Mouse (Mus musculus) heart, postnatal 0 days (tissue): Measurements from ENCODE around the gene Rab11fip3. TPM values are rescaled to one million over a fixed set of nuclear protein-coding genes. Genes with fewer than 3 reads are reported as not detected.

Experiments used
- ATAC-seq: fragments of 200-750 bp; cut with Nextera tagmentation; 2 replicates; pipeline ENCODE4 v1.8.0; 2017; ENCODE audit warnings: low read depth, moderate number of reproducible peaks, moderate library complexity; ENCODE audit not compliant: insufficient read depth
- DNase-seq: peaks from one replicate; pipeline ENCODE4 v3.0.0-alpha.2; 2016; ENCODE audit warnings: low spot score
- H3K27ac ChIP-seq: fragments of 300-500 bp; sonication (generic); 2 replicates; pipeline ENCODE4 v1.5.1; 2014; ENCODE audit warnings: low read depth, mild to moderate bottlenecking
- H3K27me3 ChIP-seq: fragments of 300-500 bp; sonication (generic); 2 replicates; pipeline ENCODE4 v1.6.1; 2014; ENCODE audit warnings: low read length, mixed read lengths; ENCODE audit not compliant: control insufficient read depth, insufficient read depth
- H3K36me3 ChIP-seq: fragments of 300-500 bp; sonication (generic); replicated peaks from 2 replicates; pipeline ENCODE4 v1.6.1; 2014; ENCODE audit warnings: low read length, mixed read lengths; ENCODE audit not compliant: control insufficient read depth, insufficient read depth
- H3K4me1 ChIP-seq: fragments of 300-500 bp; sonication (generic); 2 replicates; pipeline ENCODE4 v1.6.1; 2014; ENCODE audit warnings: antibody characterized with exemption; ENCODE audit not compliant: control insufficient read depth, insufficient read depth
- H3K4me2 ChIP-seq: fragments of 300-500 bp; sonication (generic); 2 replicates; pipeline ENCODE4 v1.6.1; 2014; ENCODE audit warnings: low read depth, mild to moderate bottlenecking, low read length, moderate library complexity
- H3K4me3 ChIP-seq: fragments of 300-500 bp; sonication (generic); 2 replicates; pipeline ENCODE4 v1.5.1; 2014; ENCODE audit warnings: low read depth, low read length
- H3K9ac ChIP-seq: fragments of 300-500 bp; sonication (generic); replicated peaks from 2 replicates; pipeline ENCODE4 v1.6.1; 2014; ENCODE audit warnings: low read depth, low read length, mixed read lengths
- H3K9me3 ChIP-seq: fragments of 300-500 bp; sonication (generic); replicated peaks from 2 replicates; pipeline ENCODE4 v1.6.1; 2016; ENCODE audit warnings: low read length; ENCODE audit not compliant: control insufficient read depth
- CTCF ChIP-seq: IDR thresholded peaks from 2 replicates; pipeline ENCODE4 v1.5.1; 2016; ENCODE audit warnings: antibody characterized with exemption, control low read depth, low read depth
- EP300 ChIP-seq: IDR thresholded peaks from 2 replicates; pipeline ENCODE4 v1.6.1; 2016; ENCODE audit warnings: antibody characterized with exemption, low read depth
- WGBS: fragments of 180-500 bp; shearing (Covaris S2); extraction: QIAGEN DNeasy Blood & Tissue Kit; methylation state at CpG from one replicate; pipeline ENCODE4 v1.1.7; 2014; 5-methylcytosine and 5-hydroxymethylcytosine counted together
- polyA plus RNA-seq: library from polyadenylated mRNA; unstranded; fragments of >200 nt; fragmentation: Nextera tagmentation; extraction: Ambion mirVana; gene quantifications from 2 replicates; pipeline ENCODE4 v1.2.1, GENCODE M21; 2015
- total RNA-seq: library from RNA; depleted of rRNA; stranded (reverse); fragments of >200 nt; gene quantifications from 2 replicates; pipeline ENCODE4 v1.2.3, GENCODE M21; 2014; ENCODE audit warnings: low replicate concordance; rRNA removed

Rab11fip3 gene
- total and polyA plus RNA-seq, 2 experiments from 2014 or later: 7.9 to 8.7 TPM

DNA sequence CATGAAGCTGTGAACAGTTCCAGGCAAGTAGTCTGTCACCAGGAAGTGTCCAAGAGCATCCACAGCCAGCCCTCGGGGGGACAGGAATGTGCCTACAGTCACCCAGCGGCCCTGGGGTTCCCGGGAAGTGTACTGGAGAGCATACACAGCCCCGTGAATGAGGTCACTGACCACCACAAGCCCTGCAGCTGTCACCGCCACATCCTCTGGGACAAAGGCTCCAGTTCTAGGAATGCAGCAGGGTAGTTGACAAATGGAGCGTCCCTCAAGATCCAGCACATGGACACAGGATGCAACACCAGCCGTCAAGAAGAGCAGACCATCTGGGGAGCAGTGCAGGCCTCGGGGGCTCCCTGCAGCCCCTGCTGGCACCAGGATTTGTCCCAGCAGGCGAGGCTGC is 125.6 kb downstream of the Rab11fip3 start:
- 58% methylated on average over 9 of the region's 9 CpGs for WGBS
- ATAC-seq (no peak), DNase-seq (no peak)
- peaks cover 3% of the 10 kb centered on the region; the same call in 1 of the 2 replicates for H3K36me3 ChIP-seq
- H3K4me1 ChIP-seq: peaks cover 8% of the 10 kb centered on the region; the same call in 1 of the 2 replicates
- H3K9ac ChIP-seq: no peak overlapping the region
- no peak overlapping the region for H3K27ac ChIP-seq
- TF ChIP-seq CTCF (no peak), EP300 (no peak)
- no peaks in the 10 kb centered on the region for H3K27me3 ChIP-seq
- H3K4me3 ChIP-seq: no peak overlapping the region
- H3K9me3 ChIP-seq: no peaks in the 10 kb centered on the region
- no peak overlapping the region for H3K4me2 ChIP-seq

DNA sequence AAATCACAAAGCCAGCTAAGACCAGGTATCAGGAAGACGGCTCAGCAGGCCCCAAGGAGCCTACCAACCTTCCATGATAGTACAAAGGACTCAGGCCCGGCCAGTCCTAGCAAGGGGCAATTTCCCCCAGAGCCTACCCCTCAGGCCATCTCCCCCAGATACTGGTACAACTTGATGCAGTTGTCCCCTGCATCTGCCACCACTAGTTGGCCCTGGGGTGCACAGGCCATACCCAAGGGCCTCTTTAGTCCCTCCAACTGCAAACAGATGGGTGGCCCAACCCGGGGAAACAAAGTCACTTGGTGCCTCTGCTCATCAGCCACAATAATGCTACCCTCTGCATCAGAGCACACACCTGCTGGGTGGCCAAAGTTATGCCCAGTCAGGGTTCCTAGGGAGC is 126.1 kb downstream of the Rab11fip3 start:
- Histone ChIP-seq H3K9me3 (no peaks in the 10 kb centered on the region), H3K9ac (no peak overlapping the region), H3K27me3 (no peaks in the 10 kb centered on the region), H3K4me2 (no peak overlapping the region), H3K36me3 (peaks cover 6% of the 10 kb centered on the region; the same call in 1 of the 2 replicates), H3K27ac (no peak overlapping the region), H3K4me3 (no peak overlapping the region), H3K4me1 (peaks cover 8% of the 10 kb centered on the region; the same call in 1 of the 2 replicates)
- TF ChIP-seq EP300 (no peak), CTCF (no peak)
- DNase-seq: no peak
- 87% methylated on average over 3 of the region's 3 CpGs for WGBS
- no peak for ATAC-seq

DNA sequence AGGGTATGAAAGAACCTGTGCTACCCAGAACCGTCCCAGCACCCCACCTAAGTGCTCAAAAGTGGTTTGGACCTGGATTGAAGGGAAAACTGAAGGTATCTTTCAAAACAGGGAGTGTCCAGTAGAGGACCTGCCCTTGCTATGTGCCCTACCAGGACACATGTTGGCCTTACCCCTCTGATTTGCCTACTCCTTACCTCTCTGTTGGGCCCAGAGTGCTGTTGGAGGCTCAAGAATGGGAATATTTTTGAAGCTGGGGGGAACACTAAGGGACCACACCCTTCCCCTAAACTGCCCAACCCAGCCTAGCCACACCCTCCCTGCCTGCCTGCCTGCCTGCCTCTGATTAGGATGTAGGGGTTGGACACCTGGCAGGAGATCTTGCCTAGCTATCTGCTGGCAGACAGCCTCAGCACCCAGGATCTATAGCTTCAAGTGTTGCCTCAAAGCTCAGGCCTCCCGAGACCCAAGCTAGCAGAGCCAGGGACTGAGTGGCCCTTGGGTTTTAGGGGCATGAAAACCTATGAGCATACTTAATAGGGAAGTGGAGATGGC is 126.7 kb downstream of the Rab11fip3 start:
- Histone ChIP-seq H3K27ac (no peak overlapping the region), H3K27me3 (no peaks in the 10 kb centered on the region), H3K4me1 (peaks cover 8% of the 10 kb centered on the region; the same call in 1 of the 2 replicates), H3K4me2 (no peak overlapping the region), H3K9ac (no peak overlapping the region), H3K4me3 (no peak overlapping the region), H3K36me3 (peaks cover 6% of the 10 kb centered on the region), H3K9me3 (no peaks in the 10 kb centered on the region)
- TF ChIP-seq EP300 (no peak), CTCF (no peak)
- ATAC-seq (no peak), DNase-seq (no peak)
- WGBS: 82% methylated on average over 2 of the region's 2 CpGs

DNA sequence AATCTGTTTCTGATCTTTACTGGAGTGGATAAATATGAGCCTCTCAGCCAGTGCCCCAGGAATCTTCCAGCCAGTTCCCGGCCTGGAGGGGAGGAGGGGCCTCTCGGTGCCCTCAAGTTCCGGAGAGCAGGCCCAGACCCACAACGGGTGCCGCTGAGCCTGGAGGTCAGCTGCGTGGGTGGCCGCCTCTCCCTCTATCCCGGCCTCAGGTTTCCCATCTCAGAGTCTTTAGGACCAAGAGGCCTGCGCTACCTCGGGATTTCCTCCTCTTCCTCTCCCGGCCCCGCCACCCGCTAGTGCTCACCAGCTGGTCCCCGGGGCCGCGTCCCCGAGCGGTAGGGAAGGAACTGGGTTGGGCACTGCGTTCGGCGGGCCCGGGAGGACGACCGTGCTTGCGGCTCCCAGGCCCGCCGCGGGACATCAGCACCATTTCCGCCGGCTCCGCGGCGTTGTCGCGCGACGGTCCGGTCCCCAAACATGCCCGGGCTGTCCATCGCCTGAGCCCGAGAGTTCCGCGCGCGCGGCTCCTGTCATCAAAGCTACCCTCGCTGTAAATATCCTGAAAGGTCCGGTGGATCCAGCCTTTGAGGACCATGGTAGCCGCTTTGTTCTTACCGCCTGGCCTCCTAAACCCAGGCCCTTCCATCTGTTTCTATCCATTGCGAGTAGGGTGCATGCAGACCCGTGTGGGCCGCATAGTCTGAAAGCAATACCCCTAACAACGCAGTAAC is 127.7 kb downstream of the Rab11fip3 start:
- peak; percentile 77 for ATAC-seq
- 4% methylated on average over 53 of the region's 54 CpGs for WGBS

More for the DNA sequence above, 127.7 kb downstream of the Rab11fip3 start:
- Histone ChIP-seq H3K36me3 (peaks cover 15% of the 10 kb centered on the region), H3K4me2 (peak overlapping the region; percentile 91), H3K27ac (peak overlapping the region; percentile 96), H3K4me1 (peaks cover 8% of the 10 kb centered on the region; the same call in 1 of the 2 replicates), H3K9ac (peak overlapping the region; percentile 98), H3K9me3 (no peaks in the 10 kb centered on the region), H3K27me3 (no peaks in the 10 kb centered on the region), H3K4me3 (peak overlapping the region; percentile 99)
- peak; percentile 43 for DNase-seq
- TF ChIP-seq CTCF: no peak

Other genes starting within 250 kb of the Rab11fip3 start
- 13.3 and 20.8 TPM in 2 replicates for gene Wdr24, start 245.9 kb downstream of the Rab11fip3 start, total RNA-seq
- gene Wdr24, start 245.9 kb downstream of the Rab11fip3 start, polyA plus RNA-seq: 9.6 and 10.5 TPM in 2 replicates
- gene Jmjd8, start 240.7 kb downstream of the Rab11fip3 start, total RNA-seq: 32.2 and 34.6 TPM in 2 replicates
- gene Jmjd8, start 240.7 kb downstream of the Rab11fip3 start, polyA plus RNA-seq: 26.1 and 26.2 TPM in 2 replicates
- 115 and 154 TPM in 2 replicates for gene Stub1, start 236.2 kb downstream of the Rab11fip3 start, total RNA-seq
- 212 and 219 TPM in 2 replicates for gene Stub1, start 236.2 kb downstream of the Rab11fip3 start, polyA plus RNA-seq
- 1.7 and 2.3 TPM in 2 replicates for gene Rhbdl1, start 232.3 kb downstream of the Rab11fip3 start, total RNA-seq
- 1.7 and 2.2 TPM in 2 replicates for gene Rhbdl1, start 232.3 kb downstream of the Rab11fip3 start, polyA plus RNA-seq
- gene Gm20683, start 227.8 kb downstream of the Rab11fip3 start, total RNA-seq: 3.8 TPM in 1 of 2 replicates, not detected in the other
- 1.5 and 1.8 TPM in 2 replicates for gene Gm20683, start 227.8 kb downstream of the Rab11fip3 start, polyA plus RNA-seq
- 88.2 and 116 TPM in 2 replicates for gene Rhot2, start 224.7 kb downstream of the Rab11fip3 start, total RNA-seq
- 27.1 and 27.5 TPM in 2 replicates for gene Rhot2, start 224.7 kb downstream of the Rab11fip3 start, polyA plus RNA-seq
- 19.3 and 36.7 TPM in 2 replicates for gene Wdr90, start 208.1 kb downstream of the Rab11fip3 start, total RNA-seq
- gene Wdr90, start 208.1 kb downstream of the Rab11fip3 start, polyA plus RNA-seq: 3.1 and 4.2 TPM in 2 replicates
- gene Mcrip2, start 200.8 kb downstream of the Rab11fip3 start, total RNA-seq: 202 and 225 TPM in 2 replicates
- 346 and 357 TPM in 2 replicates for gene Mcrip2, start 200.8 kb downstream of the Rab11fip3 start, polyA plus RNA-seq
- gene Mettl26, start 194.5 kb downstream of the Rab11fip3 start, total RNA-seq: 23.1 and 28.1 TPM in 2 replicates
- gene Mettl26, start 194.5 kb downstream of the Rab11fip3 start, polyA plus RNA-seq: 27.8 and 28.0 TPM in 2 replicates
- gene Wfikkn1, start 188.7 kb downstream of the Rab11fip3 start, total RNA-seq: not detected in 2 replicates
- gene Wfikkn1, start 188.7 kb downstream of the Rab11fip3 start, polyA plus RNA-seq: 0.07 and 0.11 TPM in 2 replicates
- 11.4 and 22.5 TPM in 2 replicates for gene Rab40c, start 149.8 kb downstream of the Rab11fip3 start, total RNA-seq
- 10.3 and 10.4 TPM in 2 replicates for gene Rab40c, start 149.8 kb downstream of the Rab11fip3 start, polyA plus RNA-seq
- 67.9 and 88.0 TPM in 2 replicates for gene Pigq, start 124.6 kb downstream of the Rab11fip3 start, total RNA-seq
- gene Pigq, start 124.6 kb downstream of the Rab11fip3 start, polyA plus RNA-seq: 46.4 and 47.2 TPM in 2 replicates
- not detected in 2 replicates for gene Nhlrc4, start 124.6 kb downstream of the Rab11fip3 start, total RNA-seq
- 0.19 TPM in 1 of 2 replicates, not detected in the other for gene Nhlrc4, start 124.6 kb downstream of the Rab11fip3 start, polyA plus RNA-seq
- not detected in 2 replicates for gene A930017K11Rik, start 117.0 kb downstream of the Rab11fip3 start, total RNA-seq
- not detected in 2 replicates for gene A930017K11Rik, start 117.0 kb downstream of the Rab11fip3 start, polyA plus RNA-seq
- gene Capn15, start 83.8 kb downstream of the Rab11fip3 start, total RNA-seq: 6.0 and 8.7 TPM in 2 replicates
- 7.0 and 7.4 TPM in 2 replicates for gene Capn15, start 83.8 kb downstream of the Rab11fip3 start, polyA plus RNA-seq
- 35.3 and 44.6 TPM in 2 replicates for gene Decr2, start 20.8 kb upstream of the Rab11fip3 start, total RNA-seq
- 35.3 and 36.6 TPM in 2 replicates for gene Decr2, start 20.8 kb upstream of the Rab11fip3 start, polyA plus RNA-seq
- gene Nme4, start 26.0 kb upstream of the Rab11fip3 start, total RNA-seq: 28.5 and 60.6 TPM in 2 replicates
- 26.5 and 27.5 TPM in 2 replicates for gene Nme4, start 26.0 kb upstream of the Rab11fip3 start, polyA plus RNA-seq
- 2.1 and 2.5 TPM in 2 replicates for gene Tmem8, start 43.7 kb upstream of the Rab11fip3 start, total RNA-seq
- 0.51 and 0.69 TPM in 2 replicates for gene Tmem8, start 43.7 kb upstream of the Rab11fip3 start, polyA plus RNA-seq
- 213 and 275 TPM in 2 replicates for gene Mrpl28, start 53.9 kb upstream of the Rab11fip3 start, total RNA-seq
- 222 and 226 TPM in 2 replicates for gene Mrpl28, start 53.9 kb upstream of the Rab11fip3 start, polyA plus RNA-seq
- 15.9 and 21.2 TPM in 2 replicates for gene Axin1, start 69.1 kb upstream of the Rab11fip3 start, total RNA-seq
- gene Axin1, start 69.1 kb upstream of the Rab11fip3 start, polyA plus RNA-seq: 3.3 and 4.2 TPM in 2 replicates
- 0.85 TPM in 1 of 2 replicates, not detected in the other for gene Pdia2, start 129.5 kb upstream of the Rab11fip3 start, total RNA-seq
- gene Pdia2, start 129.5 kb upstream of the Rab11fip3 start, polyA plus RNA-seq: 0.10 TPM in 1 of 2 replicates, not detected in the other
- 1.5 and 6.4 TPM in 2 replicates for gene Rgs11, start 133.4 kb upstream of the Rab11fip3 start, total RNA-seq
- gene Rgs11, start 133.4 kb upstream of the Rab11fip3 start, polyA plus RNA-seq: 1.2 and 1.5 TPM in 2 replicates
- gene Arhgdig, start 138.2 kb upstream of the Rab11fip3 start, total RNA-seq: 0.58 and 1.9 TPM in 2 replicates
- gene Arhgdig, start 138.2 kb upstream of the Rab11fip3 start, polyA plus RNA-seq: 1.4 TPM in 2 replicates
- gene Fam234a, start 174.7 kb upstream of the Rab11fip3 start, total RNA-seq: 53.1 and 55.6 TPM in 2 replicates
- 50.8 and 55.7 TPM in 2 replicates for gene Fam234a, start 174.7 kb upstream of the Rab11fip3 start, polyA plus RNA-seq
- gene Luc7l, start 183.3 kb upstream of the Rab11fip3 start, total RNA-seq: 36.7 and 41.5 TPM in 2 replicates
- 34.4 and 36.1 TPM in 2 replicates for gene Luc7l, start 183.3 kb upstream of the Rab11fip3 start, polyA plus RNA-seq